Mouse (Mus musculus): ENCODE measurements around the gene Gm10053. TPM values are rescaled to one million over a fixed set of nuclear protein-coding genes. Genes with fewer than 3 reads are reported as not detected.
A peak's percentile ranks its signal among the peaks of the same experiment; 100 is the strongest.
"Not testable (repeated sequence)": the region's sequence is repeated elsewhere in the genome, so short reads cannot be mapped to it uniquely, and the experiment has no call there.

Gene Gm10053
- 100 to 1,000 TPM; 203 to 206 TPM for total RNA-seq (2021)

- DNase-seq = not testable (repeated sequence)
These were observed at the start of gene Gm10053 for GRCm38 (mm10) chr19:24875129-24875870. Gene Gm10053 (plus strand): TSS chr19:24875686.

GRCm38 (mm10) chr19:24842080-24842479 lies 33.4 kb upstream of the Gm10053 start:
- DNase-seq = no peak

- DNase-seq = no peak
These were observed 30.4 kb upstream of the Gm10053 start for GRCm38 (mm10) chr19:24845007-24845546.

GRCm38 (mm10) chr19:24848345-24848744 lies 27.1 kb upstream of the Gm10053 start:
- no peak for DNase-seq

- DNase-seq = no peak
These were observed 26.6 kb upstream of the Gm10053 start for GRCm38 (mm10) chr19:24848844-24849243.

- DNase-seq = peak in 1 of 2 experiments; percentile 15
These were observed 23.8 kb upstream of the Gm10053 start for GRCm38 (mm10) chr19:24851456-24852315.

GRCm38 (mm10) chr19:24861276-24861611 lies 14.2 kb upstream of the Gm10053 start:
- DNase-seq = no peak

GRCm38 (mm10) chr19:24861612-24862451 lies 13.7 kb upstream of the Gm10053 start, which contains the start of gene Pgm5:
Gene Pgm5 (minus strand): TSS chr19:24861855.
- no peak for DNase-seq

- no peak for DNase-seq
These were observed 10.1 kb upstream of the Gm10053 start for GRCm38 (mm10) chr19:24865436-24865835.

GRCm38 (mm10) chr19:24871037-24871635 lies 4.3 kb upstream of the Gm10053 start:
- peak; percentile 76 to 82 for DNase-seq

- DNase-seq = no peak
These were observed 1.6 kb upstream of the Gm10053 start for GRCm38 (mm10) chr19:24873873-24874272.

- no peak for DNase-seq
These were observed 5.8 kb downstream of the Gm10053 start for GRCm38 (mm10) chr19:24881237-24881636.

- DNase-seq = peak in 1 of 2 experiments; percentile 35
These were observed 10.0 kb downstream of the Gm10053 start for GRCm38 (mm10) chr19:24885504-24885903.

- no peak for DNase-seq
These were observed 11.4 kb downstream of the Gm10053 start for GRCm38 (mm10) chr19:24886888-24887287.

GRCm38 (mm10) chr19:24896536-24896935 lies 21.1 kb downstream of the Gm10053 start:
- no peak for DNase-seq

GRCm38 (mm10) chr19:24897006-24897895 lies 21.8 kb downstream of the Gm10053 start:
- no peak for DNase-seq

GRCm38 (mm10) chr19:24897896-24898736 lies 22.6 kb downstream of the Gm10053 start:
- no peak for DNase-seq

GRCm38 (mm10) chr19:24898737-24899577 lies 23.5 kb downstream of the Gm10053 start:
- peak in 1 of 2 experiments; percentile 7 for DNase-seq
